Mouse (Mus musculus): ENCODE results near the gene Kcnip1. TPM values are rescaled to one million over a fixed set of nuclear protein-coding genes. Genes with fewer than 3 reads are reported as not detected.

The Kcnip1 gene
- polyA plus RNA-seq, 1 experiment from 2014 or later, result 0.35 TPM

- no peak overlapping the region for H3K4me3 ChIP-seq (replicated peaks)
- H3K4me2 ChIP-seq, result no peak overlapping the region
- no peak overlapping the region for H3K27ac ChIP-seq
- no peak for ATAC-seq (ENCODE audit: low read depth)
- no peaks in the 10 kb centered on the region for H3K36me3 ChIP-seq
- 47% methylated on average over 5 of the region's 5 CpGs for WGBS (ENCODE audit: insufficient replicate concordance)
- no peak overlapping the region for H3K9ac ChIP-seq
- H3K4me1 ChIP-seq (replicated peaks), result no peaks in the 10 kb centered on the region
- H3K27me3 ChIP-seq, result no peaks in the 10 kb centered on the region
- no peaks in the 10 kb centered on the region for H3K9me3 ChIP-seq (replicated peaks)
- DNase-seq, result no peak
These were observed 245.5 kb downstream of the Kcnip1 start for GRCm38 (mm10) chr11:33747402-33747955.

- no peaks in the 10 kb centered on the region for H3K9me3 ChIP-seq (replicated peaks)
- no peaks in the 10 kb centered on the region for H3K4me1 ChIP-seq (replicated peaks)
- H3K9ac ChIP-seq, result no peak overlapping the region
- H3K4me3 ChIP-seq (replicated peaks), result no peak overlapping the region
- 57% methylated on average over 3 of the region's 3 CpGs for WGBS (ENCODE audit: insufficient replicate concordance)
- DNase-seq (no peak), ATAC-seq (ENCODE audit: low read depth) (no peak)
- H3K36me3 ChIP-seq, result no peaks in the 10 kb centered on the region
- no peak overlapping the region for H3K27ac ChIP-seq
- no peaks in the 10 kb centered on the region for H3K27me3 ChIP-seq
- no peak overlapping the region for H3K4me2 ChIP-seq
These were observed 246.6 kb downstream of the Kcnip1 start for GRCm38 (mm10) chr11:33746402-33746801.

- Histone ChIP-seq H3K4me1 (replicated peaks) (no peaks in the 10 kb centered on the region), H3K9ac (no peak overlapping the region), H3K36me3 (no peaks in the 10 kb centered on the region), H3K27me3 (no peaks in the 10 kb centered on the region), H3K4me2 (no peak overlapping the region), H3K27ac (no peak overlapping the region), H3K4me3 (replicated peaks) (no peak overlapping the region), H3K9me3 (replicated peaks) (no peaks in the 10 kb centered on the region)
- DNase-seq, result no peak
- 67% methylated on average over 3 of the region's 3 CpGs for WGBS (ENCODE audit: insufficient replicate concordance)
- ATAC-seq (ENCODE audit: low read depth), result no peak
These were observed 247.1 kb downstream of the Kcnip1 start for GRCm38 (mm10) chr11:33745821-33746329.

GRCm38 (mm10) chr11:33744429-33744828 is 248.5 kb downstream of the Kcnip1 start:
- Histone ChIP-seq H3K36me3 (no peaks in the 10 kb centered on the region), H3K27me3 (no peaks in the 10 kb centered on the region), H3K4me3 (replicated peaks) (no peak overlapping the region), H3K4me2 (no peak overlapping the region), H3K9ac (no peak overlapping the region), H3K4me1 (replicated peaks) (no peaks in the 10 kb centered on the region), H3K27ac (no peak overlapping the region), H3K9me3 (replicated peaks) (no peaks in the 10 kb centered on the region)
- DNase-seq, result no peak
- ATAC-seq (ENCODE audit: low read depth), result no peak
- 35% methylated on average over 7 of the region's 7 CpGs for WGBS (ENCODE audit: insufficient replicate concordance)

- no peak overlapping the region for H3K4me3 ChIP-seq (replicated peaks)
- H3K9ac ChIP-seq, result no peak overlapping the region
- no peak overlapping the region for H3K27ac ChIP-seq
- H3K27me3 ChIP-seq, result no peaks in the 10 kb centered on the region
- WGBS (ENCODE audit: insufficient replicate concordance), result 59% methylated on average over 3 of the region's 3 CpGs
- H3K4me1 ChIP-seq (replicated peaks), result no peaks in the 10 kb centered on the region
- H3K9me3 ChIP-seq (replicated peaks), result no peaks in the 10 kb centered on the region
- no peaks in the 10 kb centered on the region for H3K36me3 ChIP-seq
- no peak for ATAC-seq (ENCODE audit: low read depth)
- no peak for DNase-seq
- H3K4me2 ChIP-seq, result no peak overlapping the region
These were observed 252.8 kb downstream of the Kcnip1 start for GRCm38 (mm10) chr11:33740187-33740586.

- Histone ChIP-seq H3K4me1 (replicated peaks) (no peaks in the 10 kb centered on the region), H3K9me3 (replicated peaks) (no peaks in the 10 kb centered on the region), H3K4me2 (no peak overlapping the region), H3K27me3 (no peaks in the 10 kb centered on the region), H3K9ac (no peak overlapping the region), H3K27ac (no peak overlapping the region), H3K36me3 (no peaks in the 10 kb centered on the region), H3K4me3 (replicated peaks) (no peak overlapping the region)
- ATAC-seq (ENCODE audit: low read depth) (no peak), DNase-seq (no peak)
- WGBS (ENCODE audit: insufficient replicate concordance), result 60% methylated on average over 10 of the region's 10 CpGs
These were observed 256.5 kb downstream of the Kcnip1 start for GRCm38 (mm10) chr11:33736426-33736825.

GRCm38 (mm10) chr11:33733269-33733668 is 259.7 kb downstream of the Kcnip1 start:
- WGBS (ENCODE audit: insufficient replicate concordance), result 9% methylated on average over 3 of the region's 3 CpGs
- DNase-seq, result no peak

GRCm38 (mm10) chr11:33732358-33732757 is 260.6 kb downstream of the Kcnip1 start:
- no peaks in the 10 kb centered on the region for H3K27me3 ChIP-seq
- H3K9me3 ChIP-seq (replicated peaks), result no peaks in the 10 kb centered on the region
- no peak overlapping the region for H3K27ac ChIP-seq
- H3K9ac ChIP-seq, result no peak overlapping the region
- no peaks in the 10 kb centered on the region for H3K36me3 ChIP-seq
- H3K4me1 ChIP-seq (replicated peaks), result no peaks in the 10 kb centered on the region
- H3K4me3 ChIP-seq (replicated peaks), result no peak overlapping the region
- H3K4me2 ChIP-seq, result no peak overlapping the region
- DNase-seq (no peak), ATAC-seq (ENCODE audit: low read depth) (no peak)
- WGBS (ENCODE audit: insufficient replicate concordance), result 68% methylated on average over 8 of the region's 8 CpGs

More at GRCm38 (mm10) chr11:33733269-33733668, 259.7 kb downstream of the Kcnip1 start:
- ATAC-seq (ENCODE audit: low read depth), result no peak
- Histone ChIP-seq H3K27me3 (no peaks in the 10 kb centered on the region), H3K4me1 (replicated peaks) (no peaks in the 10 kb centered on the region), H3K9ac (no peak overlapping the region), H3K4me3 (replicated peaks) (no peak overlapping the region), H3K9me3 (replicated peaks) (no peaks in the 10 kb centered on the region), H3K36me3 (no peaks in the 10 kb centered on the region), H3K4me2 (no peak overlapping the region), H3K27ac (no peak overlapping the region)

- DNase-seq (peak; percentile 18), ATAC-seq (ENCODE audit: low read depth) (no peak)
- Histone ChIP-seq H3K9ac (no peak overlapping the region), H3K27ac (no peak overlapping the region), H3K4me2 (no peak overlapping the region), H3K9me3 (replicated peaks) (no peaks in the 10 kb centered on the region), H3K4me3 (replicated peaks) (no peak overlapping the region), H3K4me1 (replicated peaks) (no peaks in the 10 kb centered on the region), H3K27me3 (no peaks in the 10 kb centered on the region), H3K36me3 (no peaks in the 10 kb centered on the region)
- 21% methylated on average over 7 of the region's 7 CpGs for WGBS (ENCODE audit: insufficient replicate concordance)
These were observed 271.7 kb downstream of the Kcnip1 start for GRCm38 (mm10) chr11:33721297-33721696.

- Histone ChIP-seq H3K4me3 (replicated peaks) (no peak overlapping the region), H3K27ac (no peak overlapping the region), H3K9ac (no peak overlapping the region), H3K4me2 (no peak overlapping the region), H3K27me3 (no peaks in the 10 kb centered on the region), H3K4me1 (replicated peaks) (no peaks in the 10 kb centered on the region), H3K9me3 (replicated peaks) (no peaks in the 10 kb centered on the region), H3K36me3 (no peaks in the 10 kb centered on the region)
- 21% methylated on average over 4 of the region's 4 CpGs for WGBS (ENCODE audit: insufficient replicate concordance)
- no peak for DNase-seq
- ATAC-seq (ENCODE audit: low read depth), result no peak
These were observed 286.2 kb downstream of the Kcnip1 start for GRCm38 (mm10) chr11:33706777-33707176.

GRCm38 (mm10) chr11:33701958-33702459 is 290.9 kb downstream of the Kcnip1 start:
- 26% methylated on average over 2 of the region's 2 CpGs for WGBS (ENCODE audit: insufficient replicate concordance)
- ATAC-seq (ENCODE audit: low read depth) (no peak), DNase-seq (no peak)

More at GRCm38 (mm10) chr11:33701958-33702459, 290.9 kb downstream of the Kcnip1 start:
- Histone ChIP-seq H3K36me3 (no peaks in the 10 kb centered on the region), H3K4me1 (replicated peaks) (no peaks in the 10 kb centered on the region), H3K27ac (no peak overlapping the region), H3K4me3 (replicated peaks) (no peak overlapping the region), H3K4me2 (no peak overlapping the region), H3K9me3 (replicated peaks) (no peaks in the 10 kb centered on the region), H3K27me3 (no peaks in the 10 kb centered on the region), H3K9ac (no peak overlapping the region)

All from liver, embryonic 13.5 days (tissue).